Mouse (Mus musculus): ENCODE data around the gene Deup1. TPM values are rescaled to one million over a fixed set of nuclear protein-coding genes. Genes with fewer than 3 reads are reported as not detected.

Gene Deup1
- total RNA-seq, 2 experiments from 2014 or later, result 0.96 to 1.1 TPM

- DNase-seq (ENCODE audit: extremely low spot score in 1 of 2, low spot score in 1 of 2), result no peak
These were observed 90.8 kb downstream of the Deup1 start for GRCm38 (mm10) chr9:15536861-15537426.

- DNase-seq (ENCODE audit: extremely low spot score in 1 of 2, low spot score in 1 of 2), result no peak
These were observed 92.3 kb downstream of the Deup1 start for GRCm38 (mm10) chr9:15535418-15535817.

GRCm38 (mm10) chr9:15534110-15534509 is 93.6 kb downstream of the Deup1 start:
- no peak for DNase-seq (ENCODE audit: extremely low spot score in 1 of 2, low spot score in 1 of 2)

- DNase-seq (ENCODE audit: extremely low spot score in 1 of 2, low spot score in 1 of 2), result no peak
These were observed 94.2 kb downstream of the Deup1 start for GRCm38 (mm10) chr9:15533336-15534070.

- DNase-seq (ENCODE audit: extremely low spot score in 1 of 2, low spot score in 1 of 2), result no peak
These were observed 96.5 kb downstream of the Deup1 start for GRCm38 (mm10) chr9:15531204-15531603.

- no peak for DNase-seq (ENCODE audit: extremely low spot score in 1 of 2, low spot score in 1 of 2)
These were observed 97.8 kb downstream of the Deup1 start for GRCm38 (mm10) chr9:15529965-15530320.

GRCm38 (mm10) chr9:15529275-15529964 is 98.3 kb downstream of the Deup1 start:
- no peak for DNase-seq (ENCODE audit: extremely low spot score in 1 of 2, low spot score in 1 of 2)

- no peak for DNase-seq (ENCODE audit: extremely low spot score in 1 of 2, low spot score in 1 of 2)
These were observed 99.4 kb downstream of the Deup1 start for GRCm38 (mm10) chr9:15528368-15528767.

- DNase-seq (ENCODE audit: extremely low spot score in 1 of 2, low spot score in 1 of 2), result no peak
These were observed 99.9 kb downstream of the Deup1 start for GRCm38 (mm10) chr9:15527846-15528245.

- no peak for DNase-seq (ENCODE audit: extremely low spot score in 1 of 2, low spot score in 1 of 2)
These were observed 101.2 kb downstream of the Deup1 start for GRCm38 (mm10) chr9:15526539-15526938.

GRCm38 (mm10) chr9:15525246-15525645 is 102.5 kb downstream of the Deup1 start:
- DNase-seq (ENCODE audit: extremely low spot score in 1 of 2, low spot score in 1 of 2), result no peak

GRCm38 (mm10) chr9:15523646-15524045 is 104.1 kb downstream of the Deup1 start:
- no peak for DNase-seq (ENCODE audit: extremely low spot score in 1 of 2, low spot score in 1 of 2)

- DNase-seq (ENCODE audit: extremely low spot score in 1 of 2, low spot score in 1 of 2), result no peak
These were observed 104.8 kb downstream of the Deup1 start for GRCm38 (mm10) chr9:15522887-15523286.

GRCm38 (mm10) chr9:15522348-15522747 is 105.4 kb downstream of the Deup1 start:
- DNase-seq (ENCODE audit: extremely low spot score in 1 of 2, low spot score in 1 of 2), result no peak

GRCm38 (mm10) chr9:15517979-15518378 is 109.8 kb downstream of the Deup1 start:
- DNase-seq (ENCODE audit: extremely low spot score in 1 of 2, low spot score in 1 of 2), result no peak

GRCm38 (mm10) chr9:15516007-15516406 is 111.7 kb downstream of the Deup1 start:
- no peak for DNase-seq (ENCODE audit: extremely low spot score in 1 of 2, low spot score in 1 of 2)

GRCm38 (mm10) chr9:15512918-15513317 is 114.8 kb downstream of the Deup1 start:
- no peak for DNase-seq (ENCODE audit: extremely low spot score in 1 of 2, low spot score in 1 of 2)

- no peak for DNase-seq (ENCODE audit: extremely low spot score in 1 of 2, low spot score in 1 of 2)
These were observed 117.0 kb downstream of the Deup1 start for GRCm38 (mm10) chr9:15510557-15511310.

All from layer of hippocampus, postnatal 25 days (tissue).